Mouse (Mus musculus) hindbrain, postnatal 0 days (tissue): ENCODE measurements around the gene D630003M21Rik. TPM values are rescaled to one million over a fixed set of nuclear protein-coding genes. Genes with fewer than 3 reads are reported as not detected.

Experiments
- ATAC-seq: fragments of 200-750 bp; cut with Nextera tagmentation; 2 replicates; pipeline ENCODE4 v1.8.0; 2017; ENCODE audit warnings: mild to moderate bottlenecking, moderate TSS enrichment, moderate library complexity
- DNase-seq: peaks from one replicate; pipeline ENCODE4 v3.0.0-alpha.2; 2015; ENCODE audit warnings: low spot score
- H3K27ac ChIP-seq: fragments of 300-500 bp; sonication (generic); 2 replicates; pipeline ENCODE4 v1.5.1; 2014; ENCODE audit warnings: mild to moderate bottlenecking
- H3K27me3 ChIP-seq: fragments of 300-500 bp; sonication (generic); 2 replicates; pipeline ENCODE4 v1.6.1; 2014; ENCODE audit warnings: low read length, mixed read lengths; ENCODE audit not compliant: insufficient read depth
- H3K36me3 ChIP-seq: fragments of 300-500 bp; sonication (generic); 2 replicates; pipeline ENCODE4 v1.6.1; 2014; ENCODE audit warnings: low read length, mixed read lengths; ENCODE audit not compliant: insufficient read depth
- H3K4me1 ChIP-seq: fragments of 300-500 bp; sonication (generic); 2 replicates; pipeline ENCODE4 v1.6.1; 2014; ENCODE audit warnings: antibody characterized with exemption, low read length, mixed read lengths; ENCODE audit not compliant: insufficient read depth
- H3K4me2 ChIP-seq: fragments of 300-500 bp; sonication (generic); 2 replicates; pipeline ENCODE4 v1.6.1; 2014; ENCODE audit warnings: low read depth, mild to moderate bottlenecking, low read length, moderate library complexity, mixed read lengths
- H3K4me3 ChIP-seq: fragments of 300-500 bp; sonication (generic); 2 replicates; pipeline ENCODE4 v1.5.1; 2014; ENCODE audit warnings: low read length
- H3K9ac ChIP-seq: fragments of 300-500 bp; sonication (generic); replicated peaks from 2 replicates; pipeline ENCODE4 v1.6.1; 2014; ENCODE audit warnings: mild to moderate bottlenecking, low read length, moderate library complexity, mixed read lengths
- H3K9me3 ChIP-seq: fragments of 300-500 bp; sonication (generic); 2 replicates; pipeline ENCODE4 v1.6.1; 2016; ENCODE audit warnings: low read length, mixed read lengths
- CTCF ChIP-seq: IDR thresholded peaks from 2 replicates; pipeline ENCODE4 v1.5.1; 2016; ENCODE audit warnings: antibody characterized with exemption, control low read depth, low read depth
- WGBS: fragments of 180-500 bp; shearing (Covaris S2); extraction: QIAGEN DNeasy Blood & Tissue Kit; methylation state at CpG from one replicate; pipeline ENCODE4 v1.1.7; 2014; 5-methylcytosine and 5-hydroxymethylcytosine counted together
- polyA plus RNA-seq: library from polyadenylated mRNA; unstranded; fragments of >200 nt; fragmentation: Nextera tagmentation; extraction: Ambion mirVana; gene quantifications from 2 replicates; pipeline ENCODE4 v1.2.1, GENCODE M21; 2015
- total RNA-seq: library from RNA; depleted of rRNA; stranded (reverse); fragments of >200 nt; gene quantifications from 2 replicates; pipeline ENCODE4 v1.2.3, GENCODE M21; 2014

The D630003M21Rik gene
- total and polyA plus RNA-seq, 2 experiments from 2014 or later = 2.3 to 7.8 TPM

GRCm38 (mm10) chr2:158155615-158156014 lies 73.4 kb downstream of the D630003M21Rik start:
- ATAC-seq = no peak
- DNase-seq = no peak
- Histone ChIP-seq H3K4me1 (no peaks in the 10 kb centered on the region), H3K9ac (no peak overlapping the region), H3K27ac (no peak overlapping the region), H3K9me3 (no peaks in the 10 kb centered on the region), H3K27me3 (no peaks in the 10 kb centered on the region), H3K4me2 (no peak overlapping the region), H3K36me3 (no peaks in the 10 kb centered on the region), H3K4me3 (no peak overlapping the region)
- no peak for TF ChIP-seq CTCF
- WGBS = 61% methylated on average over 2 of the region's 2 CpGs

- TF ChIP-seq CTCF = no peak
- DNase-seq (no peak), ATAC-seq (no peak)
- Histone ChIP-seq H3K36me3 (no peaks in the 10 kb centered on the region), H3K9me3 (no peaks in the 10 kb centered on the region), H3K27me3 (no peaks in the 10 kb centered on the region), H3K9ac (no peak overlapping the region), H3K4me2 (no peak overlapping the region), H3K4me1 (no peaks in the 10 kb centered on the region), H3K4me3 (no peak overlapping the region), H3K27ac (no peak overlapping the region)
- WGBS = 92% methylated on average over 7 of the region's 7 CpGs
These were observed 73.9 kb downstream of the D630003M21Rik start for GRCm38 (mm10) chr2:158155101-158155500.

- ATAC-seq = no peak
- Histone ChIP-seq H3K4me2 (no peak overlapping the region), H3K27ac (no peak overlapping the region), H3K36me3 (no peaks in the 10 kb centered on the region), H3K4me1 (no peaks in the 10 kb centered on the region), H3K9me3 (no peaks in the 10 kb centered on the region), H3K9ac (no peak overlapping the region), H3K4me3 (no peak overlapping the region), H3K27me3 (no peaks in the 10 kb centered on the region)
- 55% methylated on average over 8 of the region's 8 CpGs for WGBS
- no peak for DNase-seq
- TF ChIP-seq CTCF = no peak
These were observed 74.4 kb downstream of the D630003M21Rik start for GRCm38 (mm10) chr2:158154641-158155040.

- ATAC-seq (no peak), DNase-seq (no peak)
- no peaks in the 10 kb centered on the region for H3K36me3 ChIP-seq
- H3K27me3 ChIP-seq = no peaks in the 10 kb centered on the region
- WGBS = 1% methylated on average over 22 of the region's 22 CpGs
- H3K9me3 ChIP-seq = no peaks in the 10 kb centered on the region
- peak overlapping the region; percentile 25 for H3K4me3 ChIP-seq
- no peak overlapping the region for H3K27ac ChIP-seq
- H3K4me2 ChIP-seq = peak overlapping the region; percentile 60
- no peak for TF ChIP-seq CTCF
- H3K9ac ChIP-seq = no peak overlapping the region; the same call in 1 of the 2 replicates
- H3K4me1 ChIP-seq = no peaks in the 10 kb centered on the region
These were observed 75.2 kb downstream of the D630003M21Rik start for GRCm38 (mm10) chr2:158153728-158154343.

GRCm38 (mm10) chr2:158152685-158153309 lies 76.2 kb downstream of the D630003M21Rik start:
- Histone ChIP-seq H3K9ac (no peak overlapping the region), H3K4me2 (no peak overlapping the region), H3K9me3 (no peaks in the 10 kb centered on the region), H3K4me1 (no peaks in the 10 kb centered on the region), H3K36me3 (no peaks in the 10 kb centered on the region), H3K27ac (no peak overlapping the region), H3K27me3 (no peaks in the 10 kb centered on the region), H3K4me3 (no peak overlapping the region)
- WGBS = 39% methylated on average over 6 of the region's 6 CpGs
- no peak for TF ChIP-seq CTCF
- ATAC-seq (0 out of 2 replicates have a peak, but pooled peaks have one; percentile 32), DNase-seq (no peak)

- no peak overlapping the region for H3K9ac ChIP-seq
- ATAC-seq = no peak
- no peak overlapping the region for H3K4me2 ChIP-seq
- no peaks in the 10 kb centered on the region for H3K36me3 ChIP-seq
- H3K9me3 ChIP-seq = no peaks in the 10 kb centered on the region
- no peaks in the 10 kb centered on the region for H3K27me3 ChIP-seq
- DNase-seq = no peak
- H3K4me1 ChIP-seq = no peaks in the 10 kb centered on the region
- no peak overlapping the region for H3K27ac ChIP-seq
- TF ChIP-seq CTCF = peak; percentile 34
- over 99% methylated on average over 3 of the region's 3 CpGs for WGBS
- no peak overlapping the region for H3K4me3 ChIP-seq
These were observed 77.9 kb downstream of the D630003M21Rik start for GRCm38 (mm10) chr2:158151077-158151476.

- ATAC-seq = no peak
- Histone ChIP-seq H3K27ac (no peak overlapping the region), H3K27me3 (no peaks in the 10 kb centered on the region), H3K4me3 (no peak overlapping the region), H3K36me3 (no peaks in the 10 kb centered on the region), H3K4me1 (no peaks in the 10 kb centered on the region), H3K9ac (no peak overlapping the region), H3K9me3 (no peaks in the 10 kb centered on the region), H3K4me2 (no peak overlapping the region)
- DNase-seq = no peak
- TF ChIP-seq CTCF = no peak
- WGBS = 94% methylated on average over 8 of the region's 8 CpGs
These were observed 82.1 kb downstream of the D630003M21Rik start for GRCm38 (mm10) chr2:158146971-158147370.
